Mouse (Mus musculus) ES-Bruce4 (cell line): ENCODE measurements at regions not wholly inside any gene's neighbourhood (a gene's known extent, or its start where the extent isn't known, plus 50 kb on each side); places are given as distances from the start of the nearest gene placed in this dataset.

Source experiments
- CTCF ChIP-seq: IDR thresholded peaks from one replicate; pipeline ENCODE4 v1.8.1; 2011; ENCODE audit warnings: low read depth, low read length
- EP300 ChIP-seq: IDR thresholded peaks from 2 replicates; pipeline ENCODE4 v1.6.1; 2011; ENCODE audit warnings: low read depth, low read length; ENCODE audit not compliant: insufficient read depth
- POLR2A ChIP-seq: IDR thresholded peaks from one replicate; pipeline ENCODE4 v1.8.1; 2011; ENCODE audit warnings: low read length; ENCODE audit not compliant: insufficient read depth

- no peak for TF ChIP-seq CTCF
- 0 out of 2 replicates have a peak, but pooled peaks have one; percentile 33 for TF ChIP-seq EP300
- no peak for TF ChIP-seq POLR2A
Measured at GRCm38 (mm10) chr8:127994898-127995297, 363.5 kb upstream of the Nrp1 start.
